Mouse (Mus musculus): ENCODE results near the gene Tmem63b. TPM values are rescaled to one million over a fixed set of nuclear protein-coding genes. Genes with fewer than 3 reads are reported as not detected.

The Tmem63b gene
- polyA plus RNA-seq, 1 experiment = 119 TPM

- no peak overlapping the region for H3K27ac ChIP-seq (ENCODE audit: control insufficient read depth, insufficient read depth, low read length)
- H3K27me3 ChIP-seq (ENCODE audit: control insufficient read depth, insufficient read depth, low read length) = no peaks in the 10 kb centered on the region
- DNase-seq = no peak
- TF ChIP-seq POLR2A (IDR thresholded peaks at IDR 0.05; ENCODE audit: control insufficient read depth, extremely low read depth, insufficient read depth, low read length, poor library complexity) (no peak), CTCF (IDR thresholded peaks at IDR 0.05; ENCODE audit: borderline replicate concordance, control insufficient read depth, extremely low read depth, insufficient read depth, low read length, poor library complexity) (no peak)
- no peaks in the 10 kb centered on the region for H3K36me3 ChIP-seq (ENCODE audit: control insufficient read depth, insufficient read depth, low read length)
- H3K4me1 ChIP-seq (replicated peaks; ENCODE audit: control insufficient read depth, insufficient read depth, low read length) = peaks cover 16% of the 10 kb centered on the region
- no peak overlapping the region for H3K4me3 ChIP-seq (ENCODE audit: control insufficient read depth, insufficient read depth, low read length)
- 88% methylated on average over 4 of the region's 4 CpGs for WGBS
These were observed 70.6 kb downstream of the Tmem63b start for GRCm38 (mm10) chr17:45616046-45616650.

- TF ChIP-seq POLR2A (IDR thresholded peaks at IDR 0.05; ENCODE audit: control insufficient read depth, extremely low read depth, insufficient read depth, low read length, poor library complexity) (no peak), CTCF (IDR thresholded peaks at IDR 0.05; ENCODE audit: borderline replicate concordance, control insufficient read depth, extremely low read depth, insufficient read depth, low read length, poor library complexity) (no peak)
- Histone ChIP-seq H3K4me1 (replicated peaks; ENCODE audit: control insufficient read depth, insufficient read depth, low read length) (peaks cover under 1% of the 10 kb centered on the region), H3K4me3 (ENCODE audit: control insufficient read depth, insufficient read depth, low read length) (no peak overlapping the region), H3K27ac (ENCODE audit: control insufficient read depth, insufficient read depth, low read length) (no peak overlapping the region), H3K36me3 (ENCODE audit: control insufficient read depth, insufficient read depth, low read length) (no peaks in the 10 kb centered on the region), H3K27me3 (ENCODE audit: control insufficient read depth, insufficient read depth, low read length) (no peaks in the 10 kb centered on the region)
- no peak for DNase-seq
- 70% methylated on average over 7 of the region's 7 CpGs for WGBS
These were observed 73.8 kb downstream of the Tmem63b start for GRCm38 (mm10) chr17:45612921-45613320.

GRCm38 (mm10) chr17:45612008-45612407 is 74.7 kb downstream of the Tmem63b start:
- H3K27ac ChIP-seq (ENCODE audit: control insufficient read depth, insufficient read depth, low read length) = no peak overlapping the region
- no peak overlapping the region for H3K4me3 ChIP-seq (ENCODE audit: control insufficient read depth, insufficient read depth, low read length)
- no peaks in the 10 kb centered on the region; the same call in 1 of the 2 replicates for H3K4me1 ChIP-seq (replicated peaks; ENCODE audit: control insufficient read depth, insufficient read depth, low read length)
- 79% methylated on average over 8 of the region's 8 CpGs for WGBS
- TF ChIP-seq CTCF (IDR thresholded peaks at IDR 0.05; ENCODE audit: borderline replicate concordance, control insufficient read depth, extremely low read depth, insufficient read depth, low read length, poor library complexity) (no peak), POLR2A (IDR thresholded peaks at IDR 0.05; ENCODE audit: control insufficient read depth, extremely low read depth, insufficient read depth, low read length, poor library complexity) (no peak)
- no peaks in the 10 kb centered on the region for H3K36me3 ChIP-seq (ENCODE audit: control insufficient read depth, insufficient read depth, low read length)
- H3K27me3 ChIP-seq (ENCODE audit: control insufficient read depth, insufficient read depth, low read length) = no peaks in the 10 kb centered on the region
- no peak for DNase-seq

Other genes starting within 250 kb of the Tmem63b start
- 0.06 and 0.30 TPM in 2 replicates for gene Spats1, start 211.5 kb downstream of the Tmem63b start, polyA plus RNA-seq (2012; rRNA removed)
- gene Aars2, start 180.1 kb downstream of the Tmem63b start, polyA plus RNA-seq (2012; rRNA removed) = 70.9 and 78.7 TPM in 2 replicates
- 0.87 and 1.2 TPM in 2 replicates for gene Tcte1, start 163.5 kb downstream of the Tmem63b start, polyA plus RNA-seq (2012; rRNA removed)
- 44.6 and 65.5 TPM in 2 replicates for gene Tmem151b, start 137.2 kb downstream of the Tmem63b start, polyA plus RNA-seq (2012; rRNA removed)
- gene Nfkbie, start 131.2 kb downstream of the Tmem63b start, polyA plus RNA-seq (2012; rRNA removed) = 64.5 and 77.4 TPM in 2 replicates
- gene Slc35b2, start 123.0 kb downstream of the Tmem63b start, polyA plus RNA-seq (2012; rRNA removed) = 135 and 137 TPM in 2 replicates
- 455 and 506 TPM in 2 replicates for gene Hsp90ab1, start 113.6 kb downstream of the Tmem63b start, polyA plus RNA-seq (2012; rRNA removed)
- 358 and 385 TPM in 2 replicates for gene Slc29a1, start 87.3 kb downstream of the Tmem63b start, polyA plus RNA-seq (2012; rRNA removed)
- 0.61 and 1.3 TPM in 2 replicates for gene Mymx, start 84.8 kb downstream of the Tmem63b start, polyA plus RNA-seq (2012; rRNA removed)
- gene Capn11, start 27.6 kb downstream of the Tmem63b start, polyA plus RNA-seq (2012; rRNA removed) = 0.09 and 0.11 TPM in 2 replicates
- gene Mrpl14, start 583 bp downstream of the Tmem63b start, polyA plus RNA-seq (2012; rRNA removed) = 164 and 173 TPM in 2 replicates
- gene 1600014C23Rik, start 46.9 kb upstream of the Tmem63b start, polyA plus RNA-seq (2012; rRNA removed) = not detected in 2 replicates